ENCODE assay signal across 7 mouse cellular contexts in genomic region chr9:45936883-45937282, GRCm38 (mm10). TPM values are rescaled to one million over a fixed set of nuclear protein-coding genes. Genes with fewer than 3 reads are reported as not detected.
DNase-seq lines count a peak whose midpoint lies in the region; ATAC-seq and TF ChIP-seq lines count a peak whose summit lies in the region.

No protein-coding gene starts in this region.

- DNase-seq in ES-E14 (ENCODE audit: low read depth, low spot score), result no peak
- DNase-seq in adrenal gland, adult 2 months, result peak; percentile 75
- peak; percentile 63 for DNase-seq in embryonic facial prominence, embryonic 10.5 days (ENCODE audit: low spot score)
- peak; percentile 87 for DNase-seq in kidney, postnatal 0 days (ENCODE audit: low spot score)
- peak; percentile 56 for DNase-seq in lung, adult 2 months
- peak; percentile 84 for DNase-seq in retina, embryonic 14.5 days (ENCODE audit: low spot score)

- no peaks in the 10 kb centered on the region for H3K9me3 ChIP-seq in ES-E14 (ENCODE audit: control insufficient read depth, insufficient read depth, low read depth, low read length)
- H3K9me3 ChIP-seq in embryonic facial prominence, embryonic 10.5 days, result no peaks in the 10 kb centered on the region
- H3K9me3 ChIP-seq in heart, embryonic 15.5 days (replicated peaks), result no peaks in the 10 kb centered on the region
- H3K9me3 ChIP-seq in kidney, postnatal 0 days (replicated peaks; ENCODE audit: low read length), result no peaks in the 10 kb centered on the region

- in situ Hi-C loops in ES-E14 (cut with MboI; ENCODE audit: low sequenced_read_pairs in 2 of 2, unreplicated experiment in 2 of 2), result no loop called here

- no peak overlapping the region for H3K4me2 ChIP-seq in heart, embryonic 15.5 days
- no peak overlapping the region for H3K4me2 ChIP-seq in kidney, postnatal 0 days (ENCODE audit: low read length)

- peaks cover 8% of the 10 kb centered on the region; the same call in 1 of the 2 replicates for H3K36me3 ChIP-seq in ES-E14 (ENCODE audit: control insufficient read depth, insufficient read depth, low read length, poor library complexity, severe bottlenecking)
- H3K36me3 ChIP-seq in embryonic facial prominence, embryonic 10.5 days (replicated peaks), result peaks cover 41% of the 10 kb centered on the region
- H3K36me3 ChIP-seq in heart, embryonic 15.5 days, result peaks cover 25% of the 10 kb centered on the region
- H3K36me3 ChIP-seq in kidney, postnatal 0 days (ENCODE audit: insufficient read depth, low read length), result peaks cover 19% of the 10 kb centered on the region

- peaks cover 9% of the 10 kb centered on the region for H3K27me3 ChIP-seq in embryonic facial prominence, embryonic 10.5 days (replicated peaks; ENCODE audit: low read depth, poor library complexity, severe bottlenecking)
- H3K27me3 ChIP-seq in heart, embryonic 15.5 days, result no peaks in the 10 kb centered on the region
- H3K27me3 ChIP-seq in kidney, postnatal 0 days (ENCODE audit: insufficient read depth, low read length), result no peaks in the 10 kb centered on the region

- TF ChIP-seq POLR2A in lung, adult 2 months (IDR thresholded peaks at IDR 0.05; ENCODE audit: borderline replicate concordance, extremely low read depth, low read depth, low read length), result no peak

- H3K27ac ChIP-seq in ES-E14 (ENCODE audit: insufficient read depth, low read depth, low read length, poor library complexity, severe bottlenecking), result no peak overlapping the region
- no peak overlapping the region for H3K27ac ChIP-seq in embryonic facial prominence, embryonic 10.5 days (replicated peaks)
- H3K27ac ChIP-seq in heart, embryonic 15.5 days, result peak overlapping the region; percentile 38; the same call in 1 of the 2 replicates
- peak overlapping the region; percentile 15; the same call in 1 of the 2 replicates for H3K27ac ChIP-seq in kidney, postnatal 0 days

- 27% methylated on average over 3 of the region's 3 CpGs for WGBS in embryonic facial prominence, embryonic 10.5 days
- WGBS in heart, embryonic 15.5 days, result 9% methylated on average over 3 of the region's 3 CpGs
- 20% methylated on average over 3 of the region's 3 CpGs for WGBS in kidney, postnatal 0 days
- 8% methylated on average over 3 of the region's 3 CpGs for WGBS in lung, adult 2 months

- peak; percentile 86 for TF ChIP-seq CTCF in kidney, postnatal 0 days (IDR thresholded peaks at IDR 0.05; ENCODE audit: low read depth)
- TF ChIP-seq CTCF in lung, adult 2 months (IDR thresholded peaks at IDR 0.05; ENCODE audit: insufficient read depth, low read length), result peak; percentile 71

- H3K4me3 ChIP-seq in ES-E14 (ENCODE audit: insufficient read depth in 1 of 2, low read depth in 1 of 2, low read length in 2 of 2, poor library complexity in 1 of 2, severe bottlenecking in 1 of 2), result no peak overlapping the region
- H3K4me3 ChIP-seq in embryonic facial prominence, embryonic 10.5 days, result no peak overlapping the region
- no peak overlapping the region for H3K4me3 ChIP-seq in heart, embryonic 15.5 days
- H3K4me3 ChIP-seq in kidney, postnatal 0 days (replicated peaks; ENCODE audit: low read depth, low read length), result no peak overlapping the region
- H3K4me3 ChIP-seq in lung, adult 2 months (replicated peaks; ENCODE audit: extremely low read depth, low read depth, low read length), result no peak overlapping the region

- ATAC-seq in heart, embryonic 15.5 days (replicated peaks; ENCODE audit: insufficient number of reproducible peaks, insufficient read depth, low FRiP score, low read depth), result peak; percentile 58
- peak; percentile 63 for ATAC-seq in kidney, postnatal 0 days (replicated peaks; ENCODE audit: low FRiP score, low read depth)

- peaks cover 1 to 12% of the 10 kb centered on the region in 2 experiments; a peak in 2 of 4 replicates for H3K4me1 ChIP-seq in ES-E14 (ENCODE audit: control insufficient read depth in 2 of 2, insufficient read depth in 2 of 2, low read length in 2 of 2, poor library complexity in 1 of 2)
- H3K4me1 ChIP-seq in embryonic facial prominence, embryonic 10.5 days, result peaks cover 15% of the 10 kb centered on the region
- peaks cover 30% of the 10 kb centered on the region for H3K4me1 ChIP-seq in heart, embryonic 15.5 days (replicated peaks)
- 0 out of 2 replicates have a peak, but pooled peaks cover 5% of the 10 kb centered on the region for H3K4me1 ChIP-seq in kidney, postnatal 0 days (replicated peaks; ENCODE audit: insufficient read depth, low read length)
- 0 out of 2 replicates have a peak, but pooled peaks cover 8% of the 10 kb centered on the region for H3K4me1 ChIP-seq in lung, adult 2 months (ENCODE audit: control insufficient read depth, insufficient read depth, low read length)

- H3K9ac ChIP-seq in ES-E14 (ENCODE audit: insufficient read depth, low read depth, low read length, poor library complexity, severe bottlenecking), result no peak overlapping the region
- H3K9ac ChIP-seq in heart, embryonic 15.5 days, result no peak overlapping the region
- H3K9ac ChIP-seq in kidney, postnatal 0 days (ENCODE audit: low read depth, low read length), result no peak overlapping the region

TF ChIP-seq in ES-E14, 5 proteins besides CTCF, POLR2A, EP300 and RAD21:
- TF ChIP-seq ZC3H11A (IDR thresholded peaks at IDR 0.05; ENCODE audit: borderline replicate concordance, low read depth, low read length) (peak; percentile 36; the same call in 1 of the 2 replicates), CHD2 (IDR thresholded peaks at IDR 0.05; ENCODE audit: low read depth, low read length) (no peak)

RNA-seq across cellular contexts. Expression of gene Tagln, which starts 1.0 kb away (rescaled TPM):
- total RNA-seq in ES-E14 (2012; rRNA removed), result 255 and 575 TPM in 2 replicates
- total RNA-seq in adrenal gland, adult 2 months (2021), result 100 to 1,000 TPM in 1 of 2 experiments, 10 to 100 TPM in 1; 80.8 to 268 TPM
- 59.9 and 80.9 TPM in 2 replicates for polyA plus RNA-seq in adrenal gland, adult 2 months (2012; rRNA removed)
- 12.4 and 15.1 TPM in 2 replicates for polyA plus RNA-seq in embryonic facial prominence, embryonic 10.5 days (2016; fragmentation: Nextera tagmentation; extraction: Ambion mirVana)
- 90.8 and 117 TPM in 2 replicates for polyA plus RNA-seq in heart, embryonic 15.5 days (2015; fragmentation: Nextera tagmentation; extraction: Ambion mirVana)
- polyA plus RNA-seq in kidney, postnatal 0 days (2015; fragmentation: Nextera tagmentation; extraction: Ambion mirVana), result 116 and 126 TPM in 2 replicates
- polyA plus RNA-seq in lung, adult 2 months (2012; rRNA removed), result 226 and 279 TPM in 2 replicates

RNA-seq across cellular contexts. Expression of gene Sidt2, which starts 18.2 kb away (rescaled TPM):
- total RNA-seq in ES-E14 (2012; rRNA removed), result 44.7 and 50.3 TPM in 2 replicates
- total RNA-seq in adrenal gland, adult 2 months (2021), result 100 to 1,000 TPM; 138 to 351 TPM
- polyA plus RNA-seq in adrenal gland, adult 2 months (2012; rRNA removed), result 942 and 1,575 TPM in 2 replicates
- 24.7 and 27.4 TPM in 2 replicates for polyA plus RNA-seq in embryonic facial prominence, embryonic 10.5 days (2016; fragmentation: Nextera tagmentation; extraction: Ambion mirVana)
- 31.4 and 41.7 TPM in 2 replicates for polyA plus RNA-seq in heart, embryonic 15.5 days (2015; fragmentation: Nextera tagmentation; extraction: Ambion mirVana)
- 50.8 and 53.5 TPM in 2 replicates for polyA plus RNA-seq in kidney, postnatal 0 days (2015; fragmentation: Nextera tagmentation; extraction: Ambion mirVana)
- 357 and 550 TPM in 2 replicates for polyA plus RNA-seq in lung, adult 2 months (2012; rRNA removed)

RNA-seq across cellular contexts. Expression of gene Rnf214, which starts 30.2 kb away (rescaled TPM):
- 13.5 and 16.3 TPM in 2 replicates for total RNA-seq in ES-E14 (2012; rRNA removed)
- total RNA-seq in adrenal gland, adult 2 months (2021), result 10 to 100 TPM; 37.4 to 48.5 TPM
- polyA plus RNA-seq in adrenal gland, adult 2 months (2012; rRNA removed), result 15.8 and 17.6 TPM in 2 replicates
- polyA plus RNA-seq in embryonic facial prominence, embryonic 10.5 days (2016; fragmentation: Nextera tagmentation; extraction: Ambion mirVana), result 61.5 and 66.8 TPM in 2 replicates
- 40.3 and 43.3 TPM in 2 replicates for polyA plus RNA-seq in heart, embryonic 15.5 days (2015; fragmentation: Nextera tagmentation; extraction: Ambion mirVana)
- 36.0 and 36.4 TPM in 2 replicates for polyA plus RNA-seq in kidney, postnatal 0 days (2015; fragmentation: Nextera tagmentation; extraction: Ambion mirVana)
- 12.3 and 16.3 TPM in 2 replicates for polyA plus RNA-seq in lung, adult 2 months (2012; rRNA removed)

RNA-seq across cellular contexts. Expression of gene Pcsk7, which starts 30.6 kb away (rescaled TPM):
- 21.3 and 33.5 TPM in 2 replicates for total RNA-seq in ES-E14 (2012; rRNA removed)
- total RNA-seq in adrenal gland, adult 2 months (2021), result 10 to 100 TPM; 20.8 to 30.0 TPM
- 18.4 and 28.0 TPM in 2 replicates for polyA plus RNA-seq in adrenal gland, adult 2 months (2012; rRNA removed)
- polyA plus RNA-seq in embryonic facial prominence, embryonic 10.5 days (2016; fragmentation: Nextera tagmentation; extraction: Ambion mirVana), result 18.9 and 21.2 TPM in 2 replicates
- polyA plus RNA-seq in heart, embryonic 15.5 days (2015; fragmentation: Nextera tagmentation; extraction: Ambion mirVana), result 17.0 and 19.6 TPM in 2 replicates
- 18.2 and 19.7 TPM in 2 replicates for polyA plus RNA-seq in kidney, postnatal 0 days (2015; fragmentation: Nextera tagmentation; extraction: Ambion mirVana)
- polyA plus RNA-seq in lung, adult 2 months (2012; rRNA removed), result 29.0 and 33.4 TPM in 2 replicates

Comparison
In these comparisons a context has a peak if more than half of its experiments do, and no peak if none do; other contexts are left out.
1. H3K27ac ChIP-seq: peak in heart, embryonic 15.5 days (single experiment) and kidney, postnatal 0 days (single experiment); none in ES-E14 (single experiment) and embryonic facial prominence, embryonic 10.5 days (single experiment).